Mouse (Mus musculus) left cerebral cortex, postnatal 14 days (tissue): ENCODE results near the gene Tmem39b. TPM values are rescaled to one million over a fixed set of nuclear protein-coding genes. Genes with fewer than 3 reads are reported as not detected.

ENCODE experiments used
- DNase-seq, 2 experiments: peaks; one replicate each; pipeline ENCODE4 v3.0.0; 2021 to 2022; ENCODE audit warnings: low spot score in 2 of 2, mixed read lengths in 1 of 2
- intact Hi-C: fragments of 180-260 bp; cut with DNase I; formaldehyde crosslinking; loops from one replicate; pipeline ENCODE4 v1.15.1; 2025
- total RNA-seq, 2 experiments: library from RNA; stranded (reverse); gene quantifications; 2 replicates each; pipeline ENCODE4 v1.2.3; 2021

The Tmem39b gene
- total RNA-seq, 2 experiments from 2014 or later, result 12.6 to 15.3 TPM

- DNase-seq, result no peak
- intact Hi-C loops, result loop anchor here (5.0 kb wide), 3 partner anchors 42 to 227 kb away; partner anchors contain the start of genes Khdrbs1 and Spocd1
Measured at GRCm38 (mm10) chr4:129700216-129700615, 3.6 kb upstream of the Tmem39b start.

GRCm38 (mm10) chr4:129697191-129697590 is 553 bp upstream of the Tmem39b start:
- intact Hi-C loops, result loop anchor here (2.0 kb wide), 1 partner anchor 24 kb away; the partner anchor contains the start of gene Kpna6

GRCm38 (mm10) chr4:129695815-129696157 is 852 bp downstream of the Tmem39b start:
- intact Hi-C loops, result loop anchor here (2.0 kb wide), 1 partner anchor 23 kb away; the partner anchor contains the start of gene Kpna6
- no peak for DNase-seq

More at GRCm38 (mm10) chr4:129697191-129697590, 553 bp upstream of the Tmem39b start:
- no peak for DNase-seq

- intact Hi-C loops, result no loop called here
- no peak for DNase-seq
Measured at GRCm38 (mm10) chr4:129684531-129684930, 12.1 kb downstream of the Tmem39b start.

GRCm38 (mm10) chr4:129683901-129684493 is 12.6 kb downstream of the Tmem39b start:
- DNase-seq, result no peak
- intact Hi-C loops, result no loop called here

GRCm38 (mm10) chr4:129681837-129682236 is 14.8 kb downstream of the Tmem39b start:
- DNase-seq, result no peak
- intact Hi-C loops, result no loop called here

GRCm38 (mm10) chr4:129672878-129673449 is 23.7 kb downstream of the Tmem39b start:
- intact Hi-C loops, result loop anchor here (2.0 kb wide), 1 partner anchor 24 kb away; the partner anchor contains the start of gene Tmem39b
- no peak for DNase-seq

- peak; percentile 89 to 91 for DNase-seq
- intact Hi-C loops, result loop anchor here (2.0 kb wide), 1 partner anchor 25 kb away; the partner anchor contains the start of gene Tmem39b
Measured at GRCm38 (mm10) chr4:129672083-129672877, 24.4 kb downstream of the Tmem39b start, which contains the start of gene Kpna6. TSS of gene Kpna6 (minus strand) at chr4:129672767.

GRCm38 (mm10) chr4:129671491-129672082 is 25.1 kb downstream of the Tmem39b start:
- DNase-seq, result peak in 1 of 2 experiments; percentile 45
- intact Hi-C loops, result loop anchor here (2.0 kb wide), 1 partner anchor 25 kb away; the partner anchor contains the start of gene Tmem39b

GRCm38 (mm10) chr4:129662255-129662813 is 34.3 kb downstream of the Tmem39b start:
- intact Hi-C loops, result no loop called here
- DNase-seq, result no peak

GRCm38 (mm10) chr4:129661584-129661983 is 35.1 kb downstream of the Tmem39b start:
- DNase-seq, result no peak
- intact Hi-C loops, result no loop called here

- peak in 1 of 2 experiments; percentile 18 for DNase-seq
- intact Hi-C loops, result no loop called here
Measured at GRCm38 (mm10) chr4:129654770-129655169, 41.9 kb downstream of the Tmem39b start.

GRCm38 (mm10) chr4:129650359-129650758 is 46.3 kb downstream of the Tmem39b start:
- no peak for DNase-seq
- intact Hi-C loops, result no loop called here

GRCm38 (mm10) chr4:129648656-129649055 is 48.0 kb downstream of the Tmem39b start:
- no peak for DNase-seq
- intact Hi-C loops, result no loop called here

GRCm38 (mm10) chr4:129645204-129645603 is 51.4 kb downstream of the Tmem39b start:
- DNase-seq, result peak in 1 of 2 experiments; percentile 28
- intact Hi-C loops, result no loop called here

GRCm38 (mm10) chr4:129641756-129642155 is 54.9 kb downstream of the Tmem39b start:
- DNase-seq, result no peak
- intact Hi-C loops, result loop anchor here (2.0 kb wide), 1 partner anchor 17 kb away; no protein-coding TSS in a partner anchor

GRCm38 (mm10) chr4:129640638-129641467 is 55.8 kb downstream of the Tmem39b start, which contains the start of gene Txlna:
TSS of gene Txlna (minus strand) at chr4:129641065.
- DNase-seq, result peak; percentile 98
- intact Hi-C loops, result loop anchor here (2.0 kb wide), 1 partner anchor 16 kb away; no protein-coding TSS in a partner anchor

GRCm38 (mm10) chr4:129640101-129640637 is 56.5 kb downstream of the Tmem39b start:
- intact Hi-C loops, result loop anchor here (2.0 kb wide), 1 partner anchor 15 kb away; no protein-coding TSS in a partner anchor
- DNase-seq, result no peak
